Mouse (Mus musculus) kidney, adult 18-20 months (tissue): ENCODE measurements at regions not wholly inside any gene's neighbourhood (a gene's known extent, or its start where the extent isn't known, plus 50 kb on each side); places are given as distances from the start of the nearest gene placed in this dataset.

Experiments used
- DNase-seq: peaks from one replicate; pipeline ENCODE4 v3.0.0; 2021

- DNase-seq = no peak
Observed at GRCm38 (mm10) chr4:9031634-9032033, 792.8 kb upstream of the Car8 start.

GRCm38 (mm10) chr4:9028946-9029345 lies 790.1 kb upstream of the Car8 start:
- no peak for DNase-seq

GRCm38 (mm10) chr4:9028475-9028874 lies 789.6 kb upstream of the Car8 start:
- no peak for DNase-seq

GRCm38 (mm10) chr4:9027798-9028404 lies 789.1 kb upstream of the Car8 start:
- peak; percentile 87 for DNase-seq

- DNase-seq = no peak
Observed at GRCm38 (mm10) chr4:9027383-9027782, 788.5 kb upstream of the Car8 start.

GRCm38 (mm10) chr4:9026841-9027240 lies 788.0 kb upstream of the Car8 start:
- no peak for DNase-seq

GRCm38 (mm10) chr4:9025821-9026470 lies 787.1 kb upstream of the Car8 start:
- peak; percentile 28 for DNase-seq

- DNase-seq = no peak
Observed at GRCm38 (mm10) chr4:9024216-9024925, 785.5 kb upstream of the Car8 start.

GRCm38 (mm10) chr4:9019241-9020110 lies 780.6 kb upstream of the Car8 start:
- DNase-seq = no peak

GRCm38 (mm10) chr4:9018236-9018635 lies 779.4 kb upstream of the Car8 start:
- no peak for DNase-seq

GRCm38 (mm10) chr4:9016504-9017040 lies 777.7 kb upstream of the Car8 start:
- DNase-seq = no peak

- no peak for DNase-seq
Observed at GRCm38 (mm10) chr4:9015528-9016503, 777.0 kb upstream of the Car8 start.

- no peak for DNase-seq
Observed at GRCm38 (mm10) chr4:9014986-9015385, 776.1 kb upstream of the Car8 start.

- DNase-seq = no peak
Observed at GRCm38 (mm10) chr4:9012787-9013186, 773.9 kb upstream of the Car8 start.

- no peak for DNase-seq
Observed at GRCm38 (mm10) chr4:9011952-9012351, 773.1 kb upstream of the Car8 start.

GRCm38 (mm10) chr4:9011129-9011518 lies 772.3 kb upstream of the Car8 start:
- DNase-seq = no peak

GRCm38 (mm10) chr4:9010381-9011128 lies 771.7 kb upstream of the Car8 start:
- DNase-seq = no peak

GRCm38 (mm10) chr4:9009656-9010055 lies 770.8 kb upstream of the Car8 start:
- no peak for DNase-seq

- DNase-seq = no peak
Observed at GRCm38 (mm10) chr4:9005938-9006626, 767.2 kb upstream of the Car8 start.

- no peak for DNase-seq
Observed at GRCm38 (mm10) chr4:9003891-9004290, 765.0 kb upstream of the Car8 start.
